Mouse (Mus musculus): Measurements from ENCODE around the gene Gnl2. TPM values are rescaled to one million over a fixed set of nuclear protein-coding genes. Genes with fewer than 3 reads are reported as not detected.

Gnl2 gene
- polyA plus RNA-seq, 2 experiments, result 74.1 to 94.7 TPM

GRCm38 (mm10) chr4:124984871-124985670, 31.3 kb upstream of the Gnl2 start:
- DNase-seq (ENCODE audit: low spot score), result no peak
- no peak for TF ChIP-seq POLR2A (IDR thresholded peaks at IDR 0.05; ENCODE audit: borderline replicate concordance, extremely low read depth, insufficient read depth, insufficient read length)
- H3K27me3 ChIP-seq (ENCODE audit: control insufficient read depth, insufficient read depth, low read length), result peaks cover 88% of the 10 kb centered on the region
- H3K9ac ChIP-seq (ENCODE audit: low read depth, low read length, severe bottlenecking), result no peak overlapping the region
- H3K4me2 ChIP-seq (replicated peaks; ENCODE audit: low read depth, low read length, severe bottlenecking), result no peak overlapping the region
- no peaks in the 10 kb centered on the region for H3K9me3 ChIP-seq (ENCODE audit: control insufficient read depth, low read length)
- no peak overlapping the region for H3K4me3 ChIP-seq (replicated peaks; ENCODE audit: low read length)
- H3K4me1 ChIP-seq (ENCODE audit: control insufficient read depth, insufficient read depth, low read length), result no peaks in the 10 kb centered on the region
- H3K27ac ChIP-seq (replicated peaks; ENCODE audit: low read depth, low read length), result no peak overlapping the region
- H3K36me3 ChIP-seq (ENCODE audit: control insufficient read depth, insufficient read depth, low read length), result no peaks in the 10 kb centered on the region
- WGBS, result 8% methylated on average over 18 of the region's 18 CpGs
- no peak for ATAC-seq (ENCODE audit: low FRiP score, low read depth)

GRCm38 (mm10) chr4:124985671-124986602, 30.4 kb upstream of the Gnl2 start, which contains the start of gene Rspo1:
Gene Rspo1 (plus strand): TSS chr4:124986430.
- no peaks in the 10 kb centered on the region for H3K9me3 ChIP-seq (ENCODE audit: control insufficient read depth, low read length)
- H3K4me3 ChIP-seq (replicated peaks; ENCODE audit: low read length), result peak within 1 kb of the TSS; percentile 43
- peak; percentile 24; the same call in 1 of the 2 replicates for ATAC-seq (ENCODE audit: low FRiP score, low read depth)
- H3K4me1 ChIP-seq (ENCODE audit: control insufficient read depth, insufficient read depth, low read length), result no peaks in the 10 kb centered on the region
- no peaks in the 10 kb centered on the region for H3K36me3 ChIP-seq (ENCODE audit: control insufficient read depth, insufficient read depth, low read length)
- no peak for TF ChIP-seq POLR2A (IDR thresholded peaks at IDR 0.05; ENCODE audit: borderline replicate concordance, extremely low read depth, insufficient read depth, insufficient read length)
- H3K9ac ChIP-seq (ENCODE audit: low read depth, low read length, severe bottlenecking), result peak within 1 kb of the TSS; percentile 47
- no peak for DNase-seq (ENCODE audit: low spot score)
- peaks cover 95% of the 10 kb centered on the region for H3K27me3 ChIP-seq (ENCODE audit: control insufficient read depth, insufficient read depth, low read length)
- peak within 1 kb of the TSS; percentile 66 for H3K4me2 ChIP-seq (replicated peaks; ENCODE audit: low read depth, low read length, severe bottlenecking)
- no peak within 1 kb of the TSS for H3K27ac ChIP-seq (replicated peaks; ENCODE audit: low read depth, low read length)
- 2% methylated on average over 49 of the region's 62 CpGs for WGBS

- peak overlapping the region; percentile 43 for H3K4me3 ChIP-seq (replicated peaks; ENCODE audit: low read length)
- no peak; the same call in 1 of the 2 replicates for ATAC-seq (ENCODE audit: low FRiP score, low read depth)
These were observed 29.4 kb upstream of the Gnl2 start for GRCm38 (mm10) chr4:124986739-124987710.

GRCm38 (mm10) chr4:124987711-124988097, 28.7 kb upstream of the Gnl2 start:
- Histone ChIP-seq H3K36me3 (ENCODE audit: control insufficient read depth, insufficient read depth, low read length) (no peaks in the 10 kb centered on the region), H3K27ac (replicated peaks; ENCODE audit: low read depth, low read length) (no peak overlapping the region), H3K4me2 (replicated peaks; ENCODE audit: low read depth, low read length, severe bottlenecking) (no peak overlapping the region), H3K9ac (ENCODE audit: low read depth, low read length, severe bottlenecking) (no peak overlapping the region), H3K4me3 (replicated peaks; ENCODE audit: low read length) (no peak overlapping the region), H3K27me3 (ENCODE audit: control insufficient read depth, insufficient read depth, low read length) (peaks cover 92% of the 10 kb centered on the region), H3K4me1 (ENCODE audit: control insufficient read depth, insufficient read depth, low read length) (no peaks in the 10 kb centered on the region), H3K9me3 (ENCODE audit: control insufficient read depth, low read length) (no peaks in the 10 kb centered on the region)
- no peak for ATAC-seq (ENCODE audit: low FRiP score, low read depth)
- 7% methylated on average over 10 of the region's 10 CpGs for WGBS
- DNase-seq (ENCODE audit: low spot score), result no peak
- TF ChIP-seq POLR2A (IDR thresholded peaks at IDR 0.05; ENCODE audit: borderline replicate concordance, extremely low read depth, insufficient read depth, insufficient read length), result no peak

More at GRCm38 (mm10) chr4:124986739-124987710, 29.4 kb upstream of the Gnl2 start:
- DNase-seq (ENCODE audit: low spot score), result no peak
- Histone ChIP-seq H3K9ac (ENCODE audit: low read depth, low read length, severe bottlenecking) (peak overlapping the region; percentile 47), H3K4me2 (replicated peaks; ENCODE audit: low read depth, low read length, severe bottlenecking) (peak overlapping the region; percentile 66), H3K27me3 (ENCODE audit: control insufficient read depth, insufficient read depth, low read length) (peaks cover 96% of the 10 kb centered on the region), H3K9me3 (ENCODE audit: control insufficient read depth, low read length) (no peaks in the 10 kb centered on the region), H3K36me3 (ENCODE audit: control insufficient read depth, insufficient read depth, low read length) (no peaks in the 10 kb centered on the region), H3K4me1 (ENCODE audit: control insufficient read depth, insufficient read depth, low read length) (no peaks in the 10 kb centered on the region), H3K27ac (replicated peaks; ENCODE audit: low read depth, low read length) (no peak overlapping the region)
- WGBS, result 3% methylated on average over 45 of the region's 51 CpGs
- no peak for TF ChIP-seq POLR2A (IDR thresholded peaks at IDR 0.05; ENCODE audit: borderline replicate concordance, extremely low read depth, insufficient read depth, insufficient read length)
